Mouse (Mus musculus): ENCODE data around the gene Drd5.

DNA sequence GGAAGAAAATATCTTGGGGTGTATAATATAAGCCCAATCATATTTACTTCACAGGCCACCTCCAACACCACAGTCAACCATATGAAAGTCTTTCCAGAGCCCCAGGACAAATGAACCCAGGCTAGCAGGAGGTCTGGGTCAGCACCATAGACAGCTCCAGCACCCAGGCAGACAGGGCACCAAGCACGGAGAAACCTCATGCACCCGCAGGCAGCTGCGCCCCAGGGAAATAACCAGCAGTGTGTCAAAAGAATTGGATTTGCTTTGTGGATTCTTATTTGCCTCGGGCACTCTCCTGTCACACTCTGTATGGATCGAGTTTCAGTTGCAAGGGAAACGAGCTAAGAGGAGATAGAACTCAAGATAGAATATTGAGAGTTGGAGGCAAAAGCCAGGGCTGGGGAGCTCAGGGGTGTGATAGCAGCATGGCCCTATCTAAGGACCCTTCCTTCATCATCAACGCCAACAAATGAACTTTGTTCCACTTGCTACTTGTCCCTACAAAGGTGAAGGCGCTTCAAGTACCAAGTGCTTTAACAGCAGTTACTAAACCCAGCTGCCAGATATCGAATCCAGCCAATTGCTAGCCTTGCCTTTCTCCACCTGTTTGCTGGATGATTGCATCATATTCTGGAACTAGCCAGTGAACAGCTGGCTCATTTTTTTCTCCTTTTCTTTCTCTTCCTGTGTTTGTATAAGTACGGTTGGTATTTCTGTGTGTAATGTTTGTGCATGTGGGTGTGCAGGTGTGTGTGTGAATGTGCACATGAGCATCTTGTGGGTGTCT is 27.7 kb downstream of the Drd5 start:
- TF ChIP-seq CTCF (IDR thresholded peaks at IDR 0.05; ENCODE audit: insufficient read depth, low read length) (no peak), POLR2A (IDR thresholded peaks at IDR 0.05; ENCODE audit: borderline replicate concordance, extremely low read depth, low read depth, low read length) (no peak)
